Mouse (Mus musculus) megakaryocyte, embryonic 14.5 days (primary cell): ENCODE data around the gene Hexim2. TPM values are rescaled to one million over a fixed set of nuclear protein-coding genes. Genes with fewer than 3 reads are reported as not detected.
A peak's percentile ranks its signal among the peaks of the same experiment; 100 is the strongest.

Source experiments
- H3K27me3 ChIP-seq: replicated peaks from 2 replicates; pipeline ENCODE3; 2012; ENCODE audit warnings: inconsistent platforms
- H3K36me3 ChIP-seq: replicated peaks from 2 replicates; pipeline ENCODE3; 2012; ENCODE audit warnings: low read length, inconsistent platforms, mixed read lengths
- H3K4me1 ChIP-seq: 2 replicates; pipeline ENCODE4 v1.6.1; 2012; ENCODE audit warnings: inconsistent platforms
- H3K4me3 ChIP-seq: replicated peaks from 2 replicates; pipeline ENCODE3; 2012; ENCODE audit warnings: moderate library complexity, mild to moderate bottlenecking, inconsistent platforms
- H3K9me3 ChIP-seq: 2 replicates; pipeline ENCODE4 v1.6.1; 2012; ENCODE audit warnings: inconsistent platforms
- FLI1 ChIP-seq: IDR thresholded peaks from 2 replicates; pipeline ENCODE4 v1.6.1; 2012; ENCODE audit warnings: low read length, inconsistent platforms, mixed read lengths
- GATA1 ChIP-seq: IDR thresholded peaks from 3 replicates; pipeline ENCODE4 v1.6.1; 2012; ENCODE audit warnings: mixed read lengths, low read length, inconsistent platforms, borderline replicate concordance
- polyA plus RNA-seq: library from polyadenylated mRNA; stranded (reverse); fragments of >175 nt; gene quantifications from 2 replicates; pipeline ENCODE4 v1.2.3, GENCODE M21; 2012; ENCODE audit warnings: low replicate concordance; ENCODE audit not compliant: insufficient read depth

Gene Hexim2
- 73.5 and 168 TPM in 2 replicates for polyA plus RNA-seq

- TF ChIP-seq GATA1 (no peak), FLI1 (no peak)
- peak within 1 kb of the TSS; percentile 100 for H3K4me3 ChIP-seq
- H3K36me3 ChIP-seq, result peaks cover 52% of the 10 kb centered on the region
- no peaks in the 10 kb centered on the region for H3K27me3 ChIP-seq
- H3K4me1 ChIP-seq, result peaks cover 84% of the 10 kb centered on the region
- H3K9me3 ChIP-seq, result no peaks in the 10 kb centered on the region
Observed at GRCm38 (mm10) chr11:103131701-103132575, at the start of gene Hexim2. TSS of gene Hexim2 (plus strand) at chr11:103132429.

DNA sequence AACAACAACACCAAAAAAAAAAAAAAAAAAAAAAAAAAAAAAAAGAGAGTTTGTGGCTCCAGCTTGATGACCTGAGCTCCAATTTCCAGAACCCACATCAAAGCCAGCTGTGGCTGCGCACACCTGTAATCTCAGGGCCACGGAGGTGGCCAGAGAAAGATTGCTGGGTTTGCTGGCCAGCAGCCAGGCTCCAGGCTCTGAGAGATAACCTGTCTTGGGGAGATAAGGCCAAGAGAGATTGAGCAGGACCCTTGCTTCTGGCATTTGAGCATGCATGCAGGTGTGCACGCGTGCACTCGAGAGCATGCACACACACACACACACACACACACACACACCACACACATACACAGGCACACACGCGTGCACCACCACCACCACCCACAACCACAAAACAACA is 38.9 kb upstream of the Hexim2 start:
- peaks cover 46% of the 10 kb centered on the region for H3K27me3 ChIP-seq
- H3K9me3 ChIP-seq, result no peaks in the 10 kb centered on the region
- TF ChIP-seq GATA1 (no peak), FLI1 (no peak)
- H3K36me3 ChIP-seq, result no peaks in the 10 kb centered on the region
- no peak overlapping the region for H3K4me3 ChIP-seq
- H3K4me1 ChIP-seq, result peaks cover 16% of the 10 kb centered on the region

GRCm38 (mm10) chr11:103093862-103094833 is 38.1 kb upstream of the Hexim2 start:
- Histone ChIP-seq H3K9me3 (no peaks in the 10 kb centered on the region), H3K36me3 (no peaks in the 10 kb centered on the region), H3K27me3 (peaks cover 54% of the 10 kb centered on the region), H3K4me1 (peaks cover 16% of the 10 kb centered on the region), H3K4me3 (no peak overlapping the region)
- TF ChIP-seq FLI1 (no peak), GATA1 (no peak)

DNA sequence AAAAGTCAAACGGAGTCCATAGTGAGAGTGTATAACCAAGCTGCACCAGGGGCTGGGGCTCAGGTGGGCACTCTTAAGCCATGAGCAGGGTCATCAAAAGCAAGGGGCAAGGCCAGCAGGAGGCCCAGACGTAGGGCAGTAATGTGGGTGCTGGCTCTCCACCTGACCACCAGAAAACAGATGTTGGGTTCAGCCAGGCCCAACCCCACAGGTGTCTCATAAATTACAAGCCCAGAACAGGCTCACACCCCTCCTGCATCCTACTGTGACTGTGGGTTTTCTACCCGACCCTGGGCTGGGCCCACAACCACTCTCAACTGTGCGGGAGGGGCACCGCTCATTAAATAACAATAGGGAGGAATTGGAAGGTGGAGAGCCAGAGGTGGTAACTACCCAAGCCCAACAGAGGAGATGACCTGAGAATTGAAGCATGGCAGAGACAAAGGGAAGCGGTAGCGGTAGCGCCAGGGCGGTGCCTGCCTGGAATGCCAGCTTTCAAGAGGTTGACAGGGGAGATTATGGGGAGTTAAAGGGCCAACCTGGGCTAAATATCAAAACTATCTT is 37.0 kb upstream of the Hexim2 start:
- Histone ChIP-seq H3K4me3 (no peak overlapping the region), H3K4me1 (peaks cover 16% of the 10 kb centered on the region), H3K36me3 (no peaks in the 10 kb centered on the region), H3K9me3 (no peaks in the 10 kb centered on the region), H3K27me3 (peaks cover 65% of the 10 kb centered on the region)
- no peak for TF ChIP-seq GATA1
- no peak for TF ChIP-seq FLI1

DNA sequence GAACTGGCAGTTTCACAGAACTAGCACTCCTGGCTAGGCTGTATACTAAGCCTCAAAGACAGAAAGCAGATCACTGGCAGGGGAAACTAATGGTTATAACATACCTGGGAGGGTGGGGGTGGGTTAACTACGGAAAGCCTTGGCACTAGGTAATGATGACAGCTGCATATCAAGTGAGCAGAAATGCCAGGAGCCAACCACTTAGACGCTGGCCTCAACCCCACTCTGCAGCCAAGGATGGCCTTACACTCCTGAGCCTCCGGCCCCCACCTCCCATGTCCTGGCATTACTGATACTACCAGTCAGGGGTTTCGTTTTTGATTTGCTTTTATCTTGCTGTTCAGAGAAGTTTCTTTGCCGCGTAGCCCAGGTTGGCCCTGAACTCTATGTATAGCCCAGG is 36.4 kb upstream of the Hexim2 start:
- Histone ChIP-seq H3K4me1 (peaks cover 16% of the 10 kb centered on the region), H3K4me3 (no peak overlapping the region), H3K27me3 (peaks cover 71% of the 10 kb centered on the region), H3K9me3 (no peaks in the 10 kb centered on the region), H3K36me3 (no peaks in the 10 kb centered on the region)
- TF ChIP-seq FLI1, result no peak
- no peak for TF ChIP-seq GATA1

DNA sequence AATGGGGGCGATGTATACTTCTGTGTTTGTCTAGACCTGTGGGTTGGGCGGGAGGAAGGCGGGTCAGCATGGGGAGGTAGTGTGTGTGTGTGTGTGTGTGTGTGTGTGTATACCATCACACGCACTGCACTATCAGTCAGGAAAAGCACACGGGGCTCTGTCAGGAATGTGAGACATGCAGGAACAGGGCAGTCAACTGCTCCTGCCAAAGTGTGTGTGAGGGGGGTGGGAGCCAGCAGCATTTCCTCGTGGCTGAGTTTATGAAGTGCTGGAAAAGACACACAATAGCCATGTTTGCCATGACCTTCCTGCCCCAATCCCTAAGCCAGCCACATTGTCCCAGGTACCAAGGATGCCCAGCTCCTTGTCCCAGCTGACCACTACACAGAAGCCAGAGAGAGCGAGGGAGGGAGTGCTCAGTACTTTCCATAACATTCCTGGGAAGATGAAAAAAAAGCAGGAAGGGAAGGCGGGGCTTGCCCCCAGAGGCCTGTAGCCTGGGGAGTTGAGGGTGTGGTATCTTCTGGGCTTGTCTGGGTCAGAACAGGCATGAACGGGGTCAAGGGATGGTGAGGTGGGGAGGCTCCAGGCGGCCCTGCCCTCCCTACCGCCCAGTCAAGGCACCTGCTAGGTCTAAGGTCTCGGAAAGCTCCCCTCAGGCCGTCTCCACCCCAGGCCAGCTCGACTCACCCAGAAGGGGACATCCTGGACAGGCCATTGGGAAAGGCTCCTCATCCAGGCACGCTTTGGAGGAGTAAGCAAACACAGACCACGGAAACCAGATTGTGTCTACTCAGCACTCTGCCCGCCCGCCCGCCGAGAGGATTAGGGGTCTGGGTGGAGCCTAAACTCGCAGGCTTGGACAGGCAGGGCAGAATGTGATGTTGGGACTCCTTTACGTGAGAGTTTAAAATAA is 35.0 kb upstream of the Hexim2 start:
- Histone ChIP-seq H3K36me3 (no peaks in the 10 kb centered on the region), H3K9me3 (no peaks in the 10 kb centered on the region), H3K4me3 (no peak overlapping the region), H3K4me1 (peaks cover 29% of the 10 kb centered on the region), H3K27me3 (peaks cover 85% of the 10 kb centered on the region)
- TF ChIP-seq FLI1 (no peak), GATA1 (no peak)

GRCm38 (mm10) chr11:103098531-103099190 is 33.6 kb upstream of the Hexim2 start:
- Histone ChIP-seq H3K36me3 (no peaks in the 10 kb centered on the region), H3K9me3 (no peaks in the 10 kb centered on the region), H3K4me1 (peaks cover 38% of the 10 kb centered on the region), H3K4me3 (peak overlapping the region; percentile 2), H3K27me3 (peaks cover 82% of the 10 kb centered on the region)
- TF ChIP-seq GATA1 (no peak), FLI1 (no peak)

GRCm38 (mm10) chr11:103099352-103099940 is 32.8 kb upstream of the Hexim2 start:
- Histone ChIP-seq H3K27me3 (peaks cover 75% of the 10 kb centered on the region), H3K4me1 (peaks cover 39% of the 10 kb centered on the region), H3K4me3 (peak overlapping the region; percentile 6)

More at GRCm38 (mm10) chr11:103099352-103099940, 32.8 kb upstream of the Hexim2 start:
- TF ChIP-seq GATA1 (no peak), FLI1 (no peak)
- Histone ChIP-seq H3K36me3 (peaks cover 3% of the 10 kb centered on the region), H3K9me3 (no peaks in the 10 kb centered on the region)
